Mouse (Mus musculus) lung, adult 2 months (tissue): ENCODE measurements around the gene Gcn1l1.

Experiments used
- CTCF ChIP-seq: fragments of 200-500 bp; IDR thresholded peaks from 2 replicates; pipeline ENCODE4 v1.5.1; 2011; ENCODE audit warnings: mild to moderate bottlenecking, low read length, control low read depth; ENCODE audit not compliant: insufficient read depth
- POLR2A ChIP-seq: fragments of 200-500 bp; IDR thresholded peaks from 2 replicates; pipeline ENCODE4 v1.6.1; 2011; ENCODE audit warnings: low read depth, mild to moderate bottlenecking, control low read depth, low read length, borderline replicate concordance; ENCODE audit errors: extremely low read depth

GRCm38 (mm10) chr5:115525943-115526342 is 39.1 kb upstream of the Gcn1l1 start:
- TF ChIP-seq CTCF (no peak), POLR2A (no peak)
